Mouse (Mus musculus) kidney, postnatal 0 days (tissue): ENCODE measurements around the gene Dnah3. TPM values are rescaled to one million over a fixed set of nuclear protein-coding genes. Genes with fewer than 3 reads are reported as not detected.
A peak's percentile ranks its signal among the peaks of the same experiment; 100 is the strongest.

Source experiments
- ATAC-seq: fragments of 200-750 bp; cut with Nextera tagmentation; replicated peaks from 2 replicates; pipeline ENCODE4 v1.8.0; 2017; ENCODE audit warnings: low read depth, moderate number of reproducible peaks, moderate TSS enrichment, moderate library complexity; ENCODE audit not compliant: low FRiP score
- DNase-seq: peaks from one replicate; pipeline ENCODE4 v3.0.0-alpha.2; 2016; ENCODE audit warnings: low spot score
- H3K27ac ChIP-seq: fragments of 300-500 bp; sonication (generic); 2 replicates; pipeline ENCODE4 v1.5.1; 2014; ENCODE audit warnings: mild to moderate bottlenecking
- H3K27me3 ChIP-seq: fragments of 300-500 bp; sonication (generic); 2 replicates; pipeline ENCODE4 v1.6.1; 2014; ENCODE audit warnings: low read length, mixed read lengths; ENCODE audit not compliant: insufficient read depth
- H3K36me3 ChIP-seq: fragments of 300-500 bp; sonication (generic); 2 replicates; pipeline ENCODE4 v1.6.1; 2014; ENCODE audit warnings: low read length, mixed read lengths; ENCODE audit not compliant: insufficient read depth
- H3K4me1 ChIP-seq: fragments of 300-500 bp; sonication (generic); replicated peaks from 2 replicates; pipeline ENCODE4 v1.6.1; 2014; ENCODE audit warnings: antibody characterized with exemption, low read length, mixed read lengths; ENCODE audit not compliant: insufficient read depth
- H3K4me2 ChIP-seq: fragments of 300-500 bp; sonication (generic); 2 replicates; pipeline ENCODE4 v1.6.1; 2014; ENCODE audit warnings: mild to moderate bottlenecking, low read length, moderate library complexity, mixed read lengths
- H3K4me3 ChIP-seq: fragments of 300-500 bp; sonication (generic); replicated peaks from 2 replicates; pipeline ENCODE4 v1.5.1; 2014; ENCODE audit warnings: low read depth, low read length
- H3K9ac ChIP-seq: fragments of 300-500 bp; sonication (generic); 2 replicates; pipeline ENCODE4 v1.6.1; 2014; ENCODE audit warnings: low read depth, low read length
- H3K9me3 ChIP-seq: fragments of 300-500 bp; sonication (generic); replicated peaks from 2 replicates; pipeline ENCODE4 v1.6.1; 2016; ENCODE audit warnings: low read length, inconsistent platforms, mixed read lengths
- CTCF ChIP-seq: IDR thresholded peaks from 2 replicates; pipeline ENCODE4 v1.5.1; 2016; ENCODE audit warnings: antibody characterized with exemption, low read depth, mild to moderate bottlenecking, moderate library complexity
- WGBS: fragments of 180-500 bp; shearing (Covaris S2); extraction: QIAGEN DNeasy Blood & Tissue Kit; methylation state at CpG from one replicate; pipeline ENCODE4 v1.1.7; 2014; 5-methylcytosine and 5-hydroxymethylcytosine counted together
- polyA plus RNA-seq: library from polyadenylated mRNA; unstranded; fragments of >200 nt; fragmentation: Nextera tagmentation; extraction: Ambion mirVana; gene quantifications from 2 replicates; pipeline ENCODE4 v1.2.1, GENCODE M21; 2015

The Dnah3 gene
- polyA plus RNA-seq, 1 experiment from 2014 or later: 0.01 TPM

DNA sequence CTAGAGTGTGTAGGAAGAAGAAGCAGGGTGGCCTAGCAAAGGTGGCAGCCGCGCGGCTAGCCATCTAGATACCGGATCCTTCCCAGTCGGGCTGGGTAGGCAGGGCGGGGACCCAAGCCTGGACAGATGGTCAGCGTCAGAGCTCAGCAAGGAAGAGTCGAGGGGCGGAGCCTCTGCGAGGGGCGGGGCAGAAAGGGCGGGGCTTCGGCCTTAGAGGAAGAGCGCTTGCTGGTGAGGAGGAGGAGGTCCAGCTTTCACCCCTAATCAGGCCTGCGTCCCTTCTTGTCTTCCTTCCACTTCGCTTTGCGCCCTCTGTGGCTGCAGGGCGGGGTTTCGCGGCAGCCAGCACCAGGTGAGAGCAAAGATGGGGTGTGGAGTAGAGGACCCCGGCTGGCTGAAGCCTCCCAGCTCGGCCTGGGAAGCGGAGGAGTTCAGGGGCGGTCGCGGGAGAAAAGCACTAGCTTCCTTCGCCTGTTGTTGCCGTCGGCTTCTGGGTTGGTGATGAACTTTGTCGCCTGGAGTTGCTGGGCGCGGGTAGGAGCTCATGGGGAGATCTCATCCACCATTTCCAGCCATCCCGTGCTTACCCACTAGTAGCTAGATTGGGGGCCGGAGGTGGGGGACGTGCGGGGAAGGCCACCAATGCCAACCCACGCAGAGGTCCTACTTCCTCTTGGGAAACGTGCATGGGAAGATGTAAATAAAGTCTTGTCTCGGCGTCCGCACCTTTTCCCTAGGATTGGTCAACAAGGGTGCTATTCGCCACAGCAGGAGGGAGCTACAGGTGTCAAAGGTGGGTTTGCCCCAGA is 7.3 kb upstream of the Dnah3 start, which contains the start of gene Tmem159:
Tmem159 (plus strand) TSS at position 190 of the 809 bp plus-strand sequence.
- DNase-seq (peak; percentile 94), ATAC-seq (peak; percentile 91)
- no peaks in the 10 kb centered on the region for H3K27me3 ChIP-seq
- peak; percentile 25; the same call in 1 of the 2 replicates for TF ChIP-seq CTCF
- H3K4me1 ChIP-seq: peaks cover 4% of the 10 kb centered on the region; the same call in 1 of the 2 replicates
- WGBS: under 1% methylated on average over 41 of the region's 42 CpGs
- peak within 1 kb of the TSS; percentile 85 for H3K4me3 ChIP-seq
- H3K4me2 ChIP-seq: peak within 1 kb of the TSS; percentile 83
- peak within 1 kb of the TSS; percentile 73 for H3K9ac ChIP-seq
- peak within 1 kb of the TSS; percentile 71 for H3K27ac ChIP-seq
- H3K36me3 ChIP-seq: no peaks in the 10 kb centered on the region
- no peaks in the 10 kb centered on the region for H3K9me3 ChIP-seq

DNA sequence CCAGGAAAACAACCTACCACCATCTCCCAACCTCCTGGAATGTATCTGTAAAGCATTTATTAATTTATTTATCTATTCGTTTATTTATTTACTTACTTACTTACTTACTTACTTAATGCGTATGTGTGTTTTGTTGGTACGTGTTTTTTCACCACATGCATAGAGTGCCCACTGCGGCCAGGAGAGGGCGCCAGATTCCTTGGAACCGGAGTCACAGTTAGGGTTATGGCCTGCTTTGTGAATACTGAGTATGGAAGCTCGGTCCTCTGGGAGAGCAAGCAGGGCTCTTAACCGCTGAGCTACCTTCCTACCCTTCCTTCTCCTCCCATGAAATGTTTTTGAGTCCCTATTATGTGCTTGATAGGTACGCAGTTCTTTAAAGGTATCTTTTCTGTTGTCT is 3.3 kb upstream of the Dnah3 start:
- Histone ChIP-seq H3K4me2 (no peak overlapping the region), H3K36me3 (no peaks in the 10 kb centered on the region), H3K4me1 (peaks cover 2% of the 10 kb centered on the region; the same call in 1 of the 2 replicates), H3K27me3 (no peaks in the 10 kb centered on the region), H3K27ac (no peak overlapping the region), H3K4me3 (no peak overlapping the region), H3K9me3 (no peaks in the 10 kb centered on the region), H3K9ac (no peak overlapping the region)
- no peak; the same call in 1 of the 2 replicates for ATAC-seq
- TF ChIP-seq CTCF: peak; percentile 88
- peak; percentile 78 for DNase-seq
- WGBS: 20% methylated on average over 9 of the region's 9 CpGs

DNA sequence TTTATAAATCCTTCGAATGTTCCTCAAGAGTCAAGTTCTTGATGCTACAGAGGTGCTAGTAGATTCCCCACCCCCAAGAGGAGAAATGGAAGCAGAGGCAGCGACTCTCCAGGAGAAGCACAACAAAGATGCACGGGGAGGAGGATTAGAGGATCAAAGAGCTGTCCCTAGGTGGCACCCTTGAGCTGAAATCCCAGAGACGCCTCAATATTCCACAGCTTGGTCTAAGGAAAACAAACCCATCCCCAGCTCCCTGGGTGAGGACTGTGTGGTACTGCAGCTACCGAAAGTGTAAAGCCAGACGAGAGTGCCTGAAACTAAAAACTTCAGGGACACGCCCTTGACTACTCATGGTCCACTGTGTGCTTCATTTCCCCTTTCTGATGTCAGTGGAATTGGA is 2.8 kb upstream of the Dnah3 start:
- Histone ChIP-seq H3K9me3 (no peaks in the 10 kb centered on the region), H3K4me2 (no peak overlapping the region), H3K4me3 (no peak overlapping the region), H3K27me3 (no peaks in the 10 kb centered on the region), H3K27ac (no peak overlapping the region), H3K9ac (no peak overlapping the region), H3K36me3 (no peaks in the 10 kb centered on the region), H3K4me1 (no peaks in the 10 kb centered on the region)
- TF ChIP-seq CTCF: peak; percentile 75
- peak; percentile 61 for ATAC-seq
- WGBS: 6% methylated on average over 7 of the region's 7 CpGs
- peak; percentile 84 for DNase-seq

DNA sequence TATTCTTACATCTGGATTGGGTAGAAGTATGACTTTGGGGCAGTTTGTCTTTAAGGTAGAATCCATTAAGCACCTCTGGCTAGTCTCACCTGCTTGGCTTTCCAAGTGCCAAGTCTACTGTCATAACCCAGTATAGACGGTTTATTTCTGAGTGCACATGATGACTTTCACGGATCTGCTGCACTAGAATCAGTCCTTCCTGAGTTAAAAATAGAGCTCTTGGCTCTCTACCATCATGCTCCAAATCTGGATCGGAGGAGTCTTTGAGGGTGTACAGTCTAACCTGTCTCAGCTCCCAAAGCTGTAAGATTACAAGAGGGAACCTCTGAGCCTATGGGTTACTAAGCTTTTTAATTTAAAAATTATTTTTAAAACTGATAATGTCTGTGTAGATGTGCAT is 864 bp downstream of the Dnah3 start:
- no peak for ATAC-seq
- 82% methylated on average over 3 of the region's 3 CpGs for WGBS
- no peak overlapping the region for H3K4me3 ChIP-seq
- TF ChIP-seq CTCF: no peak
- no peak overlapping the region for H3K27ac ChIP-seq
- H3K4me2 ChIP-seq: no peak overlapping the region
- no peaks in the 10 kb centered on the region for H3K27me3 ChIP-seq
- DNase-seq: no peak
- no peaks in the 10 kb centered on the region for H3K9me3 ChIP-seq
- H3K4me1 ChIP-seq: no peaks in the 10 kb centered on the region
- no peaks in the 10 kb centered on the region for H3K36me3 ChIP-seq
- no peak overlapping the region for H3K9ac ChIP-seq

DNA sequence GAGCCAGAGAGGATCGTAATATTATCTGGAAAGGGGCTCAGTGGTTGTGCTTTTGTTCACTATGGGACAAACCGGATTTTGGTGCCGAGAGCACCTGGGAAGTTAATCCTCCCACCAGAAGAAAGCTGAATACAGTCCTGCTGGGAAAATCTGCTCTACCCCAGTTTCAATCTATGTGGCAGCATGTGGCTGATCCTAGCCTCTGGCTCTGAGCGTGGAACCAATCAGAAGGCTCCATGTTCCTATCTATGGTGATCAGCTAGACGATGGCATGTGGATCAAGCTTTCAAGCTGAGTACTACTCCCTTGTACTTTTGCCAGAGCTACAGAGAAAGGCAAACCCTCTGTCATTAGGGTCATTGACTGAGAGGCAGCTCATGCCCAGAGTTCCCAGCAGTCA is 2.0 kb downstream of the Dnah3 start:
- Histone ChIP-seq H3K27me3 (no peaks in the 10 kb centered on the region), H3K4me1 (no peaks in the 10 kb centered on the region), H3K4me3 (no peak overlapping the region), H3K4me2 (no peak overlapping the region), H3K9me3 (no peaks in the 10 kb centered on the region), H3K36me3 (no peaks in the 10 kb centered on the region), H3K27ac (no peak overlapping the region), H3K9ac (no peak overlapping the region)
- DNase-seq (no peak), ATAC-seq (no peak)
- 51% methylated on average over 5 of the region's 5 CpGs for WGBS
- no peak for TF ChIP-seq CTCF

DNA sequence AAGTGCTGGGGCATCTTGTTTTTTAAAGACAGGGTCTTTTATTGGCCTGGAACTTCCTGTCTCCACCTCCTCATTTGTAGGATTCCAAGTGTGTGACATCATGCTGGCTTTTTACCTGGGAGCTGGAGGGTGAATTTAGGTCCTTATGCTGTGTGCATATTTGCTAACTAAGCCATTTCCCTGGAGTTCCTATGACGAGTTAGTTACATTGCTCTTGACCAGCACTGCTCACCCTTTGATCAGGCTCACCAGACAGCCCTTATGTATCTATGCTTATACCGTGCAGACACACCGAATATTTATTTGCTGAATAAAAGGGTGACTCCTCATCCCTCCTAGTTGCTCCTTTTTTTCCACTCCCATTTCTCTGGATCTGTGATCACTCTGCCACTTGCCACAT is 14.9 kb downstream of the Dnah3 start:
- no peaks in the 10 kb centered on the region for H3K9me3 ChIP-seq
- no peaks in the 10 kb centered on the region for H3K4me1 ChIP-seq
- TF ChIP-seq CTCF: no peak
- DNase-seq (no peak), ATAC-seq (no peak)
- no peak overlapping the region for H3K9ac ChIP-seq
- H3K4me2 ChIP-seq: no peak overlapping the region
- no peak overlapping the region for H3K27ac ChIP-seq
- no peaks in the 10 kb centered on the region for H3K27me3 ChIP-seq
- no peaks in the 10 kb centered on the region for H3K36me3 ChIP-seq
- H3K4me3 ChIP-seq: no peak overlapping the region
- WGBS: 57% methylated on average over 3 of the region's 3 CpGs
